Mouse (Mus musculus) frontal cortex, postnatal 36 days (tissue): Measurements from ENCODE around the gene Plekha7.

Source experiments
- DNase-seq, 2 experiments: peaks; one replicate each; pipeline ENCODE4 v3.0.0; 2022; ENCODE audit warnings: low spot score in 2 of 2

Gene Plekha7

DNA sequence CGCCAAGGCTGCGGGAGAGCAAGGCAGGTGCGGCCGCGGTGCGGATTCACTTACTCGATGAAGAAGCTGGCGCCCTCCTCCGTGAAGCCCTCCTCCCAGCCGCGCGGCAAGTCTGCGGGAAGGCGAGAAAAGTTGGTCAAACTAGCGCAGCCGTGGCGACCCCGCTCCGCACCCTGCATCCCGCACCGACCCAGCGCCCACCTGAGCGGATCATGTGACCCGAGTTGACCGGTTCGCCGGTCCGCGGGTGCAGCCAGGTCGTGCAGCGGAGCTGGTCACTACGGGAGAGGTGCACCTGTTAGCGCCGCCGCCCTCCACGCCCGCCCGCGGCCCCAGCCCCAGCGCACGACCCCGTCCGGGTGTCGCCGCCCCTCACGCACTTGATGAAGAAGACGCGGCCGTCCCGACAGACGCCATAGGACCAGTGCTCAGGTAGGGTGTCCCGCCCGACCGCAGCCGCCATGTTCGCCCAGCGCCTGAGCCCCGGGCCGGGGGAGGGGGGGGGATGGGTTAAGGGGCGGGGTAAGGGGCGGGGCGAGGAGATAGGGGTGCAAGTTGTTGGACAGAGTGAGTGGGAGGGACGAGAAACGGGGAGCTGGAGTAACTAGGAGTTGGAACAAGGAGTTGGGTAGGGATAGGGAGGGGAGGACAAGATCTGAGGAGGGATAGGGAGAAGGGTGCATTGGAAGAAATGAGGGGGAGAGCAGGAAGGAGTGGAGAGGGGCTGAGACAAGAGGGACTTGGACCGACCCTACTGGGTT is at the start of gene Plekha7:
TSS of gene Plekha7 (minus strand) at position 506 of the 761 bp plus-strand sequence.
- no peak for DNase-seq

DNA sequence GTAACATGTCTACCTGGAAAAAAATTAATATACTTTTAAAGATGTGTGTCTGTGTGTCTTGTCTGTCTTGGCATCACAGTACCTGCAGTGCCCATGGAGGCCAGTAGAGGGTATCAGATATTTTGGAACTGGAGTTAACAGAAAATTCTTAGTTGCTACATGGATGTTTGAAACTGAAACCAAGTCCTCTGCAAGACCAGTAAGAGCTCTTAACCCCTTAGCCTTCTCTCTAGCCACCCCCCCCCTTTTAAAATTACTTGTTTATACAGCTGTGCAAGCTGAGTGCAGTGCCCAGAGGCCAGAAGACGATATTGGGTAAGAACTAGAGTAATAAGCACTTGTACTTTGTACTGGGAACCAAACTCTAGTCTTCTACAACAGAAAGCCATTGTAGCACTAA is 28.1 kb upstream of the Plekha7 start:
- peak; percentile 15 to 45 for DNase-seq

- DNase-seq = no peak
Observed at GRCm38 (mm10) chr7:116335133-116335532, 27.0 kb upstream of the Plekha7 start.

GRCm38 (mm10) chr7:116334669-116335038 is 26.5 kb upstream of the Plekha7 start:
- DNase-seq = no peak

GRCm38 (mm10) chr7:116333713-116334668 is 25.8 kb upstream of the Plekha7 start, which contains the start of gene Rps13:
Gene Rps13, minus strand, starts transcription at chr7:116334195.
- DNase-seq = peak; percentile 97 to 99

DNA sequence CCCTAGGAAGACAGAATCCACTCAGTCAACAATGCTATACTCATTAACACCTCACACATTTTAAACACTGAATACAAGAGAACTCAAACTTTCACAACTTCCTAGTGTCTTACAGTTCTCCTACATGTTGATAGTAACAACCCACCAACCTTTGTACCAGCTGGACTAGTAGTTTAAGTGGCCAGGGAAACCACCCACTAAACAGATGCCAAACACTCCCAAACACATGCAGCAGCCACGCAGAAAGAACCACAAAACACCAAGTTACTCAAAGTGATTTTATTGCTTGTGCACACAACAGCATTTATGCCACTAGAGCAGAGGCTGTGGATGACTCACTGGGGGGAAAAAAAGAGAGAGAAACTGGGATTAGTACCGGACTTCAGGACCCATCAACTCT is 23.1 kb upstream of the Plekha7 start:
- peak; percentile 32 to 48 for DNase-seq

GRCm38 (mm10) chr7:116329858-116330257 is 21.7 kb upstream of the Plekha7 start:
- no peak for DNase-seq

DNA sequence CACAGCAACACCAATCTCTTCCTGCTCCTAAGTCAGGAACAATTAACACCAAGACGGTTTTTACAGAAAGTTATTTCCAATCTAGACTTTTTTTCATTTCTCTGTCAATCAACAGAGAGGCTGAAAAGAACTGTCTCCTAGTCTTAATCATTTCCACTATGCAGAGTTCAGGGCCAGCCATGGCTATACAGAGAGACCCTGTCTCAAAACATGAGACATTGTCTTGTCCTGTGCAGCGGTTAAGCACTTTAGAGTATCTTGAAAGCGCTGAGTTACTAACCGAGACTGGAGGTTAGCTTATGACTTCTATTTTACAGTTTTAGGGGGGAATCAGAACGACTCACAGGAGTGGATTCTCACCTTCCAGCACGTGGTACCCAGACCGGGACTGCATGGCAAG is 20.6 kb upstream of the Plekha7 start:
- no peak for DNase-seq

DNA sequence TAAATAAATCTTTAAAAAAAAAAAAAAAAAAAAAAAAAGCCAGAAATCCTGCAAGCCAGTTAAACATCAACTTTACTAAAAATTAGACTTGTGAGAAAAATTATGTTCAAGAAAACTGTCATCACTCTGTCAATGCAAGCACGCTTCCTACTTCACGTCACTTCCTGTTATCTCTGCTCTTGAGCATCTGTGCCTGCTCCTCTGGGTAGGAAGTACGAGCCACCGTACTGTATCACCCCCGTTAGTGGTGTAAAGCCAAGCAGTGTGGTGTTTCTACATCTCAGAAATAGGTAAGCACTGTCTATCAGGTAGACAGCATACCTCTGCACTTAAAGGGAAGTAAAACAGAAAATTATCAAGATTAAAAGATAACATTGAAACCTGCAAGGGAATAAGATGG is 19.7 kb upstream of the Plekha7 start:
- no peak for DNase-seq

DNA sequence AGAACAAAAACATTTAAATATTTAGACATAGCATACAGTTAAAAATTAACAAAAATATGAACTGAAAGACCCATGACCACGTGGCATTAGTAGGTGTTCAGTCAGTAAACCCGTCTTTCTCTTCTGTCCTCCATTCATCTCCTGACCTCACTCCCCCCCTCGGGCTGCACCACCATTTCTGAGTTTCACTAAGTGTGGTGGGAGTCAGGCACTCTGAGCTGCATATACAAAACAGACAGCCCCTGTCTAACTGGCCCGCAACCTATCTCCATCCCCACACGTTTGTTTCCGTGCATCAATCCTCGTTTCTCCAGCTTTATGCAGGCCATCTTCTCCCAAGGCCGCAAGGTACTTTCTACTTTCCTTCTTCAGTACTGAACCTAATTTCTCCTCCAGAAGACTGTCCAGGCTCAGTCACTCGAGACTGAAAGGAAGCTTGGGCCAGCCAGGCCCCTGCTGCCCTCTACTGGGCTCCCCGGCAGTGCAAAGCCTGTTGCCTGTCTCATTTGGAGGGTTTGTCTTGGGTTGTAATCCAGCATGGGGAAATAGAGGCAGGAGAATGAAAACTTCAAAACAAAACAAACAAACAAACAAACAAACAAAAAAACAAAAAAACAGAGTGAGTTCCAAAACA is 15.3 kb upstream of the Plekha7 start:
- peak; percentile 42 to 68 for DNase-seq

DNA sequence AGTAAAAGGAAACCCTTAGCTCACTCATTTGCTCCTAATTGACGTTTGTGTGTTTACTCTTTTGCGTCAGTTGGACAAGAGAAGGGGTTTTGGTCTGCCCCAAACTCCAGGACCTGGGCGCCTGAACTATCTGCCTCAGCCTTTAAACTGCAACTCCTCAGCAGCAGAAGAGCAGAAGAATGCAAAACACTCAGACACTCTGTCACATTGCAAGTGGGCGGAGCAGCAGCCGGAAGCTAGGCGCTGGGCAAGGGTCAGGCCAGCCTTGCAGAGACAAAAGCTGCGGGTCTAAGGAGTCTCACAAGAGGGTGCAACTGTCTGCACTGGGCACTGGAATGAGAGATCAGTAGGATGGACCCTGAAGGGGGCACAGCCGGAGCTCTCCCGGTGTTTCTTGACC is 1.3 kb upstream of the Plekha7 start:
- DNase-seq = no peak

GRCm38 (mm10) chr7:116308632-116308991 is 436 bp upstream of the Plekha7 start:
- DNase-seq = no peak

DNA sequence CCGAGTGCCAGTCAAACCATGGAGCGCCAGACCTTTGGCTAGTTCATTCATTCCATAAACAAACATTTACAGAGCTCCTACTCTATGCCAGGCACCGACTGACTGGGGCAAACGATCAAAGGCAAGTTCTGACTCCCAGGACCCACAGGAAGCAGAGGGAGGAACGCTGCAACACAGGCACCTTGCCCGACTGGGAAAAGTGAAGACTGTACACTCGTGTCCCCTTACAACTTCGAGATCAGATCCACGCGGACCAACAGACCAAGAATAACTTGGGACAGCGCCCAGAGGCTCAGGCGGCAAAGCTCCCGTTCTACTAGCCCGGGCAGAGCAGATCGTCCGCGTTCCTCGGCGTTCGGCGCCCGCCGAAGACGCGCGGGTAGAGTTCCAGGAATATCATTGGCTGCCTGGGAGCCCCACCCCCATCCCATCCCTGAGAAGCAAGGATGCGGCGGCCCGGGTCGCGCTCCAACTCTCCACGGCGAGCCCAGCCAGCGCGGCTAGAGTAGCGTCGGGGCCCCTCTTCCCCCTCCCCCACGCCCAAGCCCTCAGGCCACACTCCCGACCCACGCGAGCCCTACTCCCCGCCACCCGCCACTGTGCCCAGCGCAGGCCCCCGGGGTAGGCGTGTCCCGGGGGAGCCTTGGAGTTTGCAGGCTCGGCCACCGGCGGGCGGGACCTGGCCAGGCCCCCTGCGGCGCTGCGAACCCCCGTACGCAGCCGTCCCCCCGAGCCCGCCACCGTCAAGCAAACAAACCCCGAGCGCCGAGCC is 891 bp downstream of the Plekha7 start:
- DNase-seq = peak; percentile 25 to 32

DNA sequence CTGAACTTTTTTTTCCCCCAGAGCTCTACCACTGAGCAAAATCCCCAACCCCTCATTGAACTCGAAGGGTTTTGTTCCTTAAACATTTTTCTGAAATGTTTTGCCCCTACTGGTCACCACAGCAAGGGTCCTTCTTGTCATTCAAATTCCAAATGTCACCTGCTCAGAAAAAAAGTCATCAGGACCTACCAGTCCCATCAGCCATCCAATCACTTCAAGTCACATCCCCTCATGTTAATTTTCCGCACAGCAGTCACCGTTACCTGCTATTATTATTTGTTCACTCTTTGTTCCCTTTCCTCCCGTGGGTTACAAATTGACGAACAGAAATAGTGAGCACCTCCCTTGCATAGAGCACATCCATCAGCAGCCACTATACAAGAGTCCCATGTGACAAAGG is 1.6 kb downstream of the Plekha7 start:
- DNase-seq = no peak

- DNase-seq = no peak
Observed at GRCm38 (mm10) chr7:116301661-116302311, 6.4 kb downstream of the Plekha7 start.

DNA sequence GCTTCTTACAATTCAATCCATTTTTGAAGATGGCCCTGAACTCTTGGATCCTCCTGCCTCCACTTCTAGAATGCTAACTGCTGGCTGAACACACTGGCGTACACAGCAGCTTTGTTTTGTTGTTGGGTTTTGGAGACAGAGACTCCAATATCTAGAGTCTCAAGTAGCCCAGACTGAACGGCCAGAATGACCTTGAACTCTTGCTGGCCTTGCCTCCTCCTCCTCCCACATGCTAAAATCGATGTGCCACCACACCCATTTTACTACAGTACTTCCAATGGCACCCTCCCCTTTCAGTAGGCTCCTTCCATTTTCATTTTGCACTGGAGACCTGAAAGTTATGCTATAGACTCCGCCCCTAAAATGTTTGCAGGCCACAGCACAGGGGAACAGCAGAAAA is 7.0 kb downstream of the Plekha7 start:
- DNase-seq = no peak

DNA sequence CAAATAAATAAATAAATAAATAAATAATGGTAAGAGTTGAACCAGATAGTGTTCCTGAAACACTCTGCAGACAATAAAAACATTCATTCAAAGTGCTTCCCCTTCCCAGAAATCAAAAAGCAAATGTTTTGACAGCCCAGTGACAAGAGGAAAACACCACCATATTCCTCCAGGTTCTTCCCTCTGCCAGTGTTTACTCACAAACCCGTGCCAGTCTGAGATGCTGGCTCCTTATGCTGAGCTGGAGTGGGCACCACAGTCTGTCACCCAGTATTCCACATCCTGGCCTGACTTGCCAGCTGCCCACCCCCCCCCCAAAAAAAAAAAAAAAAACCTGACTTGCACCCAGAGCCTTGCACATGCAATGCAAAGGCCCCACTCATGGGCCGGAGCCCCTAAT is 9.3 kb downstream of the Plekha7 start:
- DNase-seq = no peak

GRCm38 (mm10) chr7:116298389-116298788 is 9.8 kb downstream of the Plekha7 start:
- no peak for DNase-seq

DNA sequence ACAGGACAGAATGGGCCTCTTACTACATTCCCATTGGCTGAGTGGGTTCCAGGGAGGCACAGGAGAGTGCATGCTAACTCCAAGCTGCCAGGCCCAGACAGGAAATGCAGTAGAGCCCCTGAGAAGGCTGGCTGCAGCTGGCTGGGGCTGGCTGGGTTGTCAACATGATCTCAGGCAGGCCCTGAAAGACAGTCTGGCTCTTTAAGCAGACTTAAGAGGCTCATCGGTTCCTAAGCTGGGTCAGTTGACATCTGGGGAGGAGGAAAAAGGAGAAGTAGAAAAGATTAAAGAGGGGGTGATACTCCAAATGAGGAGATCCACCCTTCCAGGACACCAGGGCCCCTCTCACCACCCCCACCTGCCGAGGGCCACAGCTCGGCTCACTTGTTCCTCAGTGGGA is 13.2 kb downstream of the Plekha7 start:
- no peak for DNase-seq

- DNase-seq = no peak
Observed at GRCm38 (mm10) chr7:116292377-116292776, 15.8 kb downstream of the Plekha7 start.

- DNase-seq = no peak
Observed at GRCm38 (mm10) chr7:116290559-116290958, 17.6 kb downstream of the Plekha7 start.
